In genomic region chr12:15244966-15245365, GRCm38 (mm10) we compare ENCODE assay signal across 18 mouse cellular contexts.
"Had no signal": no experiment of that assay in that cellular context is flagged by ENCODE, and none has a peak within 500 bp of the region (broad histone marks: within the 10 kb centered on the region; RNA-seq: fewer than 3 reads in every experiment).

No protein-coding gene starts in this region.

- H3K4me1 ChIP-seq: lung, embryonic 15.5 days; megakaryocyte, embryonic 14.5 days; midbrain, embryonic 13.5 days; midbrain, embryonic 15.5 days; neural tube, embryonic 12.5 days; stomach, embryonic 15.5 days had no signal

- DNase-seq: liver, postnatal 0 days; lung, adult 2 months; lung, postnatal 14 days; lung, postnatal 36 days; right cerebral cortex, postnatal 14 days; thymus, adult 2 months; thymus, postnatal 25 days; thymus, postnatal 4 days had no signal

- H3K36me3 ChIP-seq: lung, embryonic 15.5 days; midbrain, embryonic 13.5 days; midbrain, embryonic 15.5 days; neural tube, embryonic 12.5 days; stomach, embryonic 15.5 days had no signal

- H3K27me3 ChIP-seq: lung, embryonic 15.5 days; megakaryocyte, embryonic 14.5 days; midbrain, embryonic 13.5 days; midbrain, embryonic 15.5 days; neural tube, embryonic 12.5 days; stomach, embryonic 15.5 days had no signal

- H3K4me2 ChIP-seq: lung, embryonic 15.5 days; midbrain, embryonic 11.5 days; midbrain, embryonic 13.5 days; midbrain, embryonic 15.5 days; neural tube, embryonic 12.5 days; stomach, embryonic 15.5 days had no signal

- H3K27ac ChIP-seq: lung, embryonic 15.5 days; macrophage; midbrain, embryonic 13.5 days; midbrain, embryonic 15.5 days; neural tube, embryonic 12.5 days; stomach, embryonic 15.5 days; stomach, postnatal 0 days had no signal

- H3K9ac ChIP-seq: liver, postnatal 0 days; lung, embryonic 15.5 days; midbrain, embryonic 13.5 days; midbrain, embryonic 15.5 days; neural tube, embryonic 12.5 days; stomach, embryonic 15.5 days had no signal

- H3K4me3 ChIP-seq: lung, embryonic 15.5 days; megakaryocyte, embryonic 14.5 days; midbrain, embryonic 13.5 days; midbrain, embryonic 15.5 days; neural tube, embryonic 12.5 days; stomach, embryonic 15.5 days had no signal

- ATAC-seq: liver, postnatal 0 days; lung, postnatal 0 days; midbrain, embryonic 13.5 days; midbrain, embryonic 15.5 days had no signal

- H3K9me3 ChIP-seq: lung, embryonic 15.5 days; megakaryocyte, embryonic 14.5 days; midbrain, embryonic 13.5 days; midbrain, embryonic 15.5 days; neural tube, embryonic 12.5 days; stomach, embryonic 15.5 days had no signal
